Mouse (Mus musculus) induced T-regulatory cell, adult 2 months (primary cell): ENCODE measurements around the gene Mymx.

Source experiments
- DNase-seq: peaks from one replicate; pipeline ENCODE4 v3.0.0-alpha.2; 2012; ENCODE audit warnings: low read depth

The Mymx gene

DNA sequence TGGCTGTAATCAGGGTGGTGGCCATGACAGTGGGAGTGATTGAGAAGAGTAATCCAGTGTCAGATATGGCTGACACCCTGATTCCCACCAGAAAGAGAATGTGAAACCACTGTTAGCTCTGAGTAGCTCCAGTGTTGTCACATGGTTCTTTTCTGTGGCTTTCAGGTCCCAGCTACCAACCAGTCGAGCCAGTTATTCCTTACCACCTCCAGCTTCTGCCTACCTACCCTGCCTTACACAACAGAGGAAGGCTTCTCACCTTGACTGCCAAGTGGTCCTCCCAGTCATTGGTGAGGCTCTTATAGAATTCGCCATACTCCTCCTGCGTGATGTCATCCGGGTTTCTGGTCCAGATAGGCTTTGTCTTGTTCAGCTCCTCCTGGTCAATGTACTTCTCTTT lies 31.9 kb downstream of the Mymx start:
- DNase-seq: peak; percentile 49

DNA sequence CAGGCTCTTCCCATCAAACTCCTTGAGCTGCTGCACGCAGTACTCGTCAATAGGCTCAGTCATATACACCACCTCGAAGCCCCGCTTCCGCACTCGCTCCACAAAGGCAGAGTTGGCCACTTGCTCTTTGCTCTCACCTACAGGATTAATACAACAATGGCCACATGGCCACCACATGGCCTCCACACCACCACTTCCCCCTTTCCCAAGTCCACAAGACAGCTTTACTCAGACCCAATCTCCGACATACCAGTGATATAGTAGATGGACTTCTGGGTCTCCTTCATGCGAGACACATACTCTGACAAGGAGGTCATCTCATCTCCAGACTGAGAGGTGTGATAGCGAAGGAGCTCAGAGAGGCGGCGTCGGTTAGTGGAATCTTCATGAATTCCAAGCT lies 32.9 kb downstream of the Mymx start:
- DNase-seq: peak; percentile 23

GRCm38 (mm10) chr17:45567162-45567601 lies 34.7 kb downstream of the Mymx start:
- no peak for DNase-seq

DNA sequence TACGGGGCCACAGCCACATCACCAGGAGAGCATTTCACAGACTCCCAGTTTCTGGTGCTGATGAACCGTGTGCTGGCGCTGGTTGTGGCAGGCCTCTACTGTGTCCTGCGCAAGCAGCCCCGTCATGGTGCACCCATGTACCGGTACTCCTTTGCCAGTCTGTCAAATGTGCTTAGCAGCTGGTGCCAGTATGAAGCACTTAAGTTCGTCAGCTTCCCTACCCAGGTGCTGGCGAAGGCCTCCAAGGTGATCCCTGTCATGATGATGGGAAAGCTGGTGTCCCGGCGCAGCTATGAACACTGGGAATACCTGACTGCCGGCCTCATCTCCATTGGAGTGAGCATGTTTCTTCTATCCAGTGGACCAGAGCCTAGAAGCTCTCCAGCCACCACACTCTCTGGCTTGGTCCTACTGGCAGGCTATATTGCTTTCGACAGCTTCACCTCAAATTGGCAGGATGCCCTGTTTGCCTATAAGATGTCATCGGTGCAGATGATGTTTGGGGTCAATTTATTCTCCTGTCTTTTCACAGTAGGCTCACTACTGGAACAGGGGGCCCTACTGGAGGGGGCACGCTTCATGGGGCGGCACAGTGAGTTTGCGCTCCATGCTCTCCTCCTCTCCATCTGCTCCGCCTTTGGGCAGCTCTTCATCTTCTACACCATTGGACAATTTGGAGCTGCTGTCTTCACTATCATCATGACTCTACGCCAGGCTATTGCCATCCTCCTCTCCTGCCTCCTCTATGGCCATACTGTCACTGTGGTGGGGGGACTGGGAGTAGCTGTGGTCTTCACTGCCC lies 35.3 kb downstream of the Mymx start:
- peak; percentile 45 for DNase-seq

GRCm38 (mm10) chr17:45566031-45566359 lies 35.9 kb downstream of the Mymx start:
- DNase-seq: no peak

DNA sequence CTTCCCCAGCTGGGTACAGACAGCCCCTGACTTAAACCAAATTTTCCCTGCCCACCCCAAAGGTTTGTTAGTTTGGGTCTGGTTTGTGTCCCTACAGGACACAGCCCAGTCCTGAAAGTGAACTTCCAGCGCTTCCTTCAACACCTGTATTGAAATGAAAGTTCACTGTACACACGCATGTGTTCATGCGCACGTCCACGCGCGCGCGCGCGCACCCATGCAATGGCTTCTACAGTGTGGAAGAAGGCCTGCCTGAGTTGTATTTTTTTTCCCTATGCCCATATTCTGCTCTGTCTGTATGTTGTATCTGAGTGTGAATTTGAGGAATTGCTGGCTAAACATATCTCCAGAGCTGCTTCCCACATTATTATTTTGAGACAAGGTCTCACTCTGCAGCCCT lies 36.8 kb downstream of the Mymx start:
- peak; percentile 39 for DNase-seq

DNA sequence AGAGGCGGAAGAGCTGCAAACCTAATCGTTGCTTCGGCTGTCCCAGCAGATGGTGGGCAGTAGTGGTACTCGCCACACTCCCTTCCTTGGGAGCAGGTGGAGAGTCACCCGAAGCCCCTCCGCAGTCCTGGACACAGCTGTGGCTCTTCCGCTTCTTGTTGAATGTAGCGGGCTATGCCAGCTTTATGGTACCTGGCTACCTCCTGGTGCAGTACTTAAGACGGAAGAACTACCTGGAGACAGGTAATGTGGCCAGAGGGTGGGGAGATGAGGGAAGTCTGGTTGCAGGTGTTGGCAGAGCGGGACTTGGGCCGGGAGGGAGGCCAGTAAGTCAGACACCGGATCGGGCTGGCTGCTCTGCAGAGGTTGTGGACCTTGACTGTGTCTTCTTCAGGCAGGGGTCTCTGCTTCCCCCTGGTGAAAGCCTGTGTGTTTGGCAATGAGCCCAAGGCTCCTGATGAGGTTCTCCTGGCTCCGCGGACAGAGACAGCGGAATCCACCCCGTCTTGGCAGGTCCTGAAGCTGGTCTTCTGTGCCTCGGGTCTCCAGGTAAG lies 37.3 kb downstream of the Mymx start:
- peak; percentile 64 for DNase-seq

GRCm38 (mm10) chr17:45563655-45564530 lies 38.0 kb downstream of the Mymx start, which contains the start of gene Slc35b2:
Gene Slc35b2, plus strand, starts transcription at chr17:45563874.
- DNase-seq: peak; percentile 92

DNA sequence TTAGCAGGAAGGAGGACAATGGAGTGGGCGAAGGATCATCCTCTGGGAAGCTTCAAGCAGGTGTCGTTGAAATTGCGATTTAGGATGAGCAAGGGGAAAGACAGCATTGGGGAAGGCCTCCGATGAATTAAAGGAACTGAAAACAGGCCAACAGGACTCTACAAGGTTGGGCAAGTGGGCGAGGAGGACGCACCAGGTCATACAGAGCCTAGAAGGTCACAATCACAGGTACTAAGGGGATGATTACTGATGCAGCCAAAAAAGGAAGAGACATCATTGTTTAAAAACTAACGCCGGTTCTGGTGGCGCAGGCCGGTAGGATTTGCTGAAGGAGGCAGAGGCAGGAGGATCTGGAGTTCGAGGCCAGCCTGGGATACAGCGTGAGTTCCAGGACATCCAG lies 38.7 kb downstream of the Mymx start:
- no peak for DNase-seq

DNA sequence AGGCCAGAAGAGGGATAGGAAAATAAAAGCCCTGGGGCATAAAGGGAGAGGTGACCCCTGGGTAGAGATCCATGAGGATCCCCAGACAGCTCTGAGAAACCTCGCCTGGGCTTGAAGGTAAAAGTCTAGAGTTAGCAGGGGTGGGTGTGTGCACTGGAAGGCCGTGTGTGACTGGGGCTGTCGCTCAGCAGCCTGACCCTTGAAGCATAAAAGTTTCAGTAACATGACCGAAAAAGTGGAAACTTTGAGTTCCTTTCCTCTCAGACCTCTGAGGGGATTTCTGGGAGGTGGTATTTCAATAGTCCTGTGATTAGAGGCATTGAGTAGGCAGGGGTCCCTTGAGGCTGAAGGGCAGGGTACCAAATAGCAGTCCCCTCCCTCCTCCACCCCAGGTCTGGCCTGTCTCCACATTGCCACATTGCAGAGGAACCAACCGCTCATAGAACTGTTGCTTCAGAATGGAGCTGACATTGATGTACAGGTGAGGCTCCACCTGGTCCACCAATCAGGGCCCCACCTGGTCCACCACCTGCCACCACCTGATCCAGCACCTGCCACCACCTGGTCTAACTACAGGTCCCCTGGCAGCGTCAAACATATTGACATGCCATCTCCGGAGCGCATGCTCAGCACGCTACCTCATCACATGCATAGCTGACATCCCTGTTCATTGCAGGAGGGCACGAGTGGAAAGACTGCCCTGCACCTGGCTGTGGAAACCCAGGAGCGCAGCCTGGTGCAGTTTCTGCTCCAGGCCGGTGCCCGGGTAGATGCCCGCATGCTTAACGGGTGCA lies 42.0 kb downstream of the Mymx start:
- DNase-seq: no peak

DNA sequence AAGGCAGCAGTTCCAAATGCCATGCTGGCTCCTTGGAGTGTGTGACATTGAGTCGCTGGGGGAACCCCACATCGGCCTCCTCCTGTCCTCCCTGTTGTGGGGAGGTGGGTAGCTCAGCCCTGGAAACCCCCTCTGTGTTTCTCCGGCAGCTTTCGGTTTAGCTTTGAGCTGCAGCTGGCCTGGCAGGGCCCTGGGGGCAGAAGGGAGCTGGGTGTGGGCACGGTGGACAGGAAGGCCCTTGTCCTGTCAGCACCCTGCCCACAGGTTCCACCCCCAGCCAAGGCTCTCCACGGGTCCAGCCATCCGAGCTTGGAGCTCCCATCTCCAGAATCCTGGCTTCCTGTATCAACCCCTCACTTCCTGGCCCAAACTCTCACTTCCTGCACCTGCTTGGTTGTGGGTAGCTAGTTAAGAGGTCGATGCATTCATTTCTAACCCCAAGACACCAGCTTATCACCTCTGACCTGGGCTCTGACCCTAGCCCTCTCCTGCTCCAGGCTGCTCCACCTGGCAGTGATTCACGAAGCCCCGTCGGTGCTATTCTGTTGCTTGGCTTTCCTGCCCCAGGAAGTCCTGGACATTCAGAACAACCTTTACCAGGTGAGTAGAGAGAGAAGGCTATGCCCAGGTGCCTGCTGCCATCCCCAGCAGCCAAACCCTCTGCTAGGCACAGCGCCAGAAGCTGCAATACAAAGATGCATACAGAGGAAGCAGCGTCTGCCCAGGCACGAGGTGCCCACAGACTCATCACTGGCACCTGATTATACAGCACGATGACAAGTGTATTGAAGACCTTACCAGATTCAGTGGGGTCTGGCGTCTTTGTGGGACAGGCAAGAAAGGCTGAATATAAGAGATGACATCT lies 43.7 kb downstream of the Mymx start:
- peak; percentile 91 for DNase-seq

- DNase-seq: peak; percentile 79
These were observed 44.6 kb downstream of the Mymx start for GRCm38 (mm10) chr17:45557246-45557824.

DNA sequence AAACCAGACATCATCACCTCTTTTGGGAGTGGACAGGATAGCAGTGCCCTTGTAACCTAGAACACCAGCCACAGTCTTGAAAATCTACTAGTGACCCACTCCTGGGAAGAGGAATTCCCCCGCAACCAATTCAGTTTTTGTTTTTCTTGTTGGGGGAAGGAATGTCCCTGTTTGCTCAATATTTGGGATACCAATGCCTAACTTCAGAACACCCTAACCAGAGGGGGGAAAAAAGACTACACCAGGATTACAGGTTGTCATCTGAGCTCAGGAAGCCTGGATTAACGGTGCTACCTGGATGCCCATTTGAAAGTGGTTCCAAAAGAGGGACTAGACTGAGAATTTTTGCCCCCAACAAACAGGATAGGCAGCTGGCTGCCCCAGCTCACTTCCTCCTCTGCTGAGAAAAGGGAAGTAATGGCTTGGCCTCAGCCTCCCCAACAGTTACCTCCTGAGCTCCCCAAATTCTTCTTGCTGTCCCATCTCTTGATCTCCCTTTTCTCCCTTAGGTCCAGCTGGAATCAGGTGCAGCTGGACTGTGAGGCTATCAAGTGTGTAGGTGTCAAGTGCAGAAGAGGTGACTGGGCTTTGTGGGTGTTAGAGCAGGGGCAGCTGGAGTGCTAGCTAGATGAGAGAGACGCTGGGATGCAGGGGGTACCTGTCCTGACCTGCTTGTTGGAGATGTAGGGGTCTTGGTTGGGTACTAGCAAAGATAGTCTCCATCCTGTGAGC lies 45.2 kb downstream of the Mymx start:
- peak; percentile 67 for DNase-seq

- no peak for DNase-seq
These were observed 45.8 kb downstream of the Mymx start for GRCm38 (mm10) chr17:45556107-45556489.

GRCm38 (mm10) chr17:45555452-45556106 lies 46.3 kb downstream of the Mymx start, which contains the start of gene Nfkbie:
Gene Nfkbie, plus strand, starts transcription at chr17:45555703.
- peak; percentile 99 for DNase-seq

- peak; percentile 68 for DNase-seq
These were observed 47.5 kb downstream of the Mymx start for GRCm38 (mm10) chr17:45554420-45554819.

GRCm38 (mm10) chr17:45553065-45553464 lies 48.8 kb downstream of the Mymx start:
- DNase-seq: no peak

GRCm38 (mm10) chr17:45551816-45552451 lies 50.0 kb downstream of the Mymx start:
- DNase-seq: peak; percentile 94
